Mouse (Mus musculus) heart, postnatal 4 days (tissue): ENCODE measurements around the gene Dis3l2. TPM values are rescaled to one million over a fixed set of nuclear protein-coding genes. Genes with fewer than 3 reads are reported as not detected.

ENCODE experiments used
- DNase-seq: peaks from one replicate; pipeline ENCODE4 v3.0.0; 2021
- total RNA-seq, 2 experiments: library from RNA; stranded (reverse); gene quantifications; 2 replicates each; pipeline ENCODE4 v1.2.3; 2021

The Dis3l2 gene
- 10 to 100 TPM; 17.3 to 18.1 TPM for total RNA-seq

GRCm38 (mm10) chr1:86703300-86703964 lies at the start of gene Dis3l2:
Dis3l2 (plus strand) TSS chr1:86703808.
- DNase-seq = peak; percentile 86

- DNase-seq = peak; percentile 49
Measured at GRCm38 (mm10) chr1:86657071-86657470, 46.5 kb upstream of the Dis3l2 start.

- DNase-seq = no peak
Measured at GRCm38 (mm10) chr1:86665091-86665490, 38.5 kb upstream of the Dis3l2 start.

- peak; percentile 76 for DNase-seq
Measured at GRCm38 (mm10) chr1:86669552-86670273, 33.9 kb upstream of the Dis3l2 start.

DNA sequence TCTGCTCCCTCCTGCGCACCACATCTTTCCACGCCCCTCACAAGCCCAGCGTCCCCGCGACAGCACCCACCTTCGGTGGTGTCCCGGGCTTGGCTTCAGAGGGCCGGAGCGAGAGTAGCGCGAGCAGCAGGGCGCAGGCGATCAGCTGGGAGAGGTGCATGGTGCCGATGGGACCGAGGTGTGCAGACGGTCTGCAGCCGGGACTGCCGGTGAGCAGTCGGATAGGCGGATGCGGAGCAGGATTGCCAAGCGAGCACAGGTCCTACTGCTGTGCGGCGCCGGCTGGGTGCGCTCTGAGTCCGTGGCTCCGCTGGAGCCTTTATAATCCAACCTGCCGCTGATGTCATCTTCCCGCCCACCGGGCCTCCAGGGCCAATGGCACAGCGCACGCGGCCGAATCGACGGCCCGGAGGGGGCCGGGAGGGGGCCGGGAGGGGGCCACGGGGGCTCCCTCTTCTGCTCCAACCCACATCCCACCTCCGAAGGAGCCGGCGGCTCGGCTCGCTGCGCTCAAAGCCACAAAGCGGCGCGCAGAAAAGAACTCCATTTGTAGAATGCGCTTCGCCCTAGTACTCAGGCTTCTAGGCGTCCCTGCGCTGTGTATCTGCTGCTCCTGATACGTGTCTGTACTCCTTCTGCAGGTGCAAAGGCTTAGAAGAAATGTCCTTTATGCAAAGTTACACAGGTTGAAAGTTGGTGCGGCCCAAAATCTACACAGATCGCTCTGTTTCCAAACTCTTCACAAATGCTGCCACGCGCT lies 33.1 kb upstream of the Dis3l2 start, which contains the start of gene Nppc:
TSS of gene Nppc (minus strand) at position 293 of the 760 bp plus-strand sequence.
- DNase-seq = peak; percentile 68

- no peak for DNase-seq
Measured at GRCm38 (mm10) chr1:86674385-86674784, 29.2 kb upstream of the Dis3l2 start.

- peak; percentile 62 for DNase-seq
Measured at GRCm38 (mm10) chr1:86675126-86675525, 28.5 kb upstream of the Dis3l2 start.

GRCm38 (mm10) chr1:86677624-86678023 lies 26.0 kb upstream of the Dis3l2 start:
- peak; percentile 17 for DNase-seq

DNA sequence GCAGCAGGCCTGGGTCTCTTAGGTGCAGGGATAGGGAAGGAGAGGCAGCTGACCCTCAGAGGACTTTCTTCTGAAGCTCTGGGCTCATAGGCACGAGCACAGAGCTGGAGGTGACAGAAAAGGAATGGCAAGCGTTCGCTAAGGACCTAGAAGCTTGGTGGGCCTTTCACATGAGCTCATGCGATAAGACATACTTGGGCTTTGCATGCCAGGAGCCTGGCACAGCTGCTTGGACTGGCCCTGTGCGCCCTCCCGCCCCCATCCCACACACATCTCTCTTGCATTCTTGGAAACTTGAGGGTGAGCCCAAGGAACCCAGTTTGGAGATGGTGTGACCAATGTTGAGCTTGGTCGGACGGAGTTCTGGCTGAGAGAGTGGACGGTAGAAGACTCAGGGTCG lies 24.9 kb upstream of the Dis3l2 start:
- no peak for DNase-seq

DNA sequence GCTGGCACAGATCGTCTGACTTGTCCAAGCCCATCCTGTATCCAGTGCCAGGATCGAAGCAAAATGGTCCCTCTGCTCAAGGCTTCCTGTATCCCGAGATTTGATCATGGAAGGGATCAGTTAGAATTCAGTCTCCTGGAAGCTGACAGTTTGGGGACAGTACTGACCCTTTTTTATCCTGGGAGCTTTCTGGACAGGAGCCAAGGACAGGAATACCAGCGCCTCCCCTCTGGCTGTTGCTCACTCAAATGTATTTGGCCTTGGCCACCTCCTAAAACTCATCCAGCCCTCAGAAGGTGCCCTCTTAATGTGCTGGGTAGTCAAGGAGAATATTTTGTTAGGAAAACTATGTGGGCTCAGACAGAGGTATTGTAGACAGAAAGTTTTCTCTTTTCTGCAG lies 16.4 kb upstream of the Dis3l2 start:
- no peak for DNase-seq

- DNase-seq = no peak
Measured at GRCm38 (mm10) chr1:86691027-86691426, 12.6 kb upstream of the Dis3l2 start.

- no peak for DNase-seq
Measured at GRCm38 (mm10) chr1:86696948-86697347, 6.7 kb upstream of the Dis3l2 start.

GRCm38 (mm10) chr1:86698721-86699120 lies 4.9 kb upstream of the Dis3l2 start:
- no peak for DNase-seq

GRCm38 (mm10) chr1:86699346-86700136 lies 4.1 kb upstream of the Dis3l2 start:
- no peak for DNase-seq

- DNase-seq = no peak
Measured at GRCm38 (mm10) chr1:86700367-86700766, 3.2 kb upstream of the Dis3l2 start.

DNA sequence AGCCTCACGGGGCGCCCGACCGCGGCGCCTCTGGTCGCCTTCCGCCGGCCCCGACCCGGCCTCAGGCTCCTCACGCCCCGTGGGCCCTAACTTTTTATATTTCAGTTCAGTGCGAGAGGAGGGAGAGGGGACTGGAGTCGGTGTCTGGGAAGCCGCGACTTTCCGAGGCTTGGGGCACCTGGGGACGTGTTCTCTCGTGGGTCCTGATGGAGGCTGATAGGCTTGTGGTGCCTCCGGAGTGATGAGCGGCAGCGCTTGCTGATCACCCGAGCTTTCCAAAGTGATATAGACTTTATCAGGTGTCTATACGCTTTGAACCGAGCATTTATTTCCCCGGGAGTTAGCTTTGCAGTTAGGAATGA lies 338 bp downstream of the Dis3l2 start:
- DNase-seq = no peak

- DNase-seq = no peak
Measured at GRCm38 (mm10) chr1:86705461-86705860, 1.9 kb downstream of the Dis3l2 start.

DNA sequence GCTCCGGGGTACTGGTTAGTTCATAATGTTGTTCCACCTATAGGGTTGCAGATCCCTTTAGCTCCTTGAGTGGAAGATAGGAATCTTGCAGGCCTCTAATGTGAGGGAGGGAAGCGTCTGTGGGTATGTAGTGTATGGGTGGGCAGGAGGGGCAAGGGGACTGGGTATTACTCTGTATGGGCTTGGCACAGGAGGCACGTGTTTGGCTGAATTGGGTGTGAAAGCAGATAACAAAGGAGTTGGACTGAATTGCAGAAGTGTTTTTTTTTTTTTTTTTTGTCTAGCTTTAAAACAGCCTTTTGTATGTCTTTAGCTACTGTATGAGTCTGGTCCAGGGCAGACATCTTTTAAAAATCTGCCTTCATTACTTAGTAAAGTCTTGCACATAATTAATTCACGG lies 5.9 kb downstream of the Dis3l2 start:
- no peak for DNase-seq

- no peak for DNase-seq
Measured at GRCm38 (mm10) chr1:86712045-86712444, 8.4 kb downstream of the Dis3l2 start.

DNA sequence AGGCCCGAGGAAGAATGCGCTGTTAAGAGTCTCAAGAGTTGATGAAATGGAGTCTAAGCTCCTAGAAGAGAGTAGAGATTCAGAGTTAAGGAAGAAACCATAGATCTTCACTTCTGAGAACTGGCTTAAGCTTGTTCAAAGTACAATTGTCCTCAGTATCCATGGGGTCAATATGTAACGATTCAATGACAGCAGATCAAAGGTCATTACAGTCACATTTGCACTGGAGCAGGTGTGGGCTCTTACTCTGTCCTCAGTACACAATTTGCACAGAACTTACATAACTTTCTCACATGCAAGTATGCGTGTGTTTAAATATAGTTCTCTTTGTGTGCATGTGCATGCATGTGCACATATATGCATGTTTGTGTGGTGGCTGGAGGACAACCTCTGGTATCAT lies 9.4 kb downstream of the Dis3l2 start:
- DNase-seq = no peak

- no peak for DNase-seq
Measured at GRCm38 (mm10) chr1:86718190-86718589, 14.6 kb downstream of the Dis3l2 start.

GRCm38 (mm10) chr1:86719391-86719790 lies 15.8 kb downstream of the Dis3l2 start:
- no peak for DNase-seq
